Mouse (Mus musculus) WW6 (cell line): ENCODE data around the gene Kdm1b.

Experiments
- DNase-seq: peaks from one replicate; pipeline ENCODE4 v3.0.0-alpha.2; 2013; ENCODE audit warnings: low read depth, low spot score

The Kdm1b gene

DNA sequence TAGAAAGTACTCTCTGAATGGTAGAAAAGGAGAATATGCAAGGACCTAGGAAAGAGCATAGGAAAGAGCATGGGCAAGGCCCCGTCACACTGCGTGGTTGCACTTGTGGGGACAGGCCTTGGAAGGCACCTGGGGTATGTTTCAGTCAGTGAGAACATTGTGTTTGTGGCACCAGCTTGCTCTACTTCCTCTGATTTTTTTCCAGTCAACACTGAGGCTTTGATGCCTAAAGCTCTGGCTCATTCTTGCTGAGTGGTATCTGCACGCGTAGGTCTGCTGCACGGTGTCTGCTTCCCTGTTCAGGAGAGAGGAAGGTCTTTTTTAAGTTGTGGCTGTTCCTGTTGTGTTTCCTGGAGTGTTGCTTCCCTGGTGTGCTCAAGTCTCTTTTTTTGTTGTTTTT, 13.5 kb downstream of the Kdm1b start:
- no peak for DNase-seq

DNA sequence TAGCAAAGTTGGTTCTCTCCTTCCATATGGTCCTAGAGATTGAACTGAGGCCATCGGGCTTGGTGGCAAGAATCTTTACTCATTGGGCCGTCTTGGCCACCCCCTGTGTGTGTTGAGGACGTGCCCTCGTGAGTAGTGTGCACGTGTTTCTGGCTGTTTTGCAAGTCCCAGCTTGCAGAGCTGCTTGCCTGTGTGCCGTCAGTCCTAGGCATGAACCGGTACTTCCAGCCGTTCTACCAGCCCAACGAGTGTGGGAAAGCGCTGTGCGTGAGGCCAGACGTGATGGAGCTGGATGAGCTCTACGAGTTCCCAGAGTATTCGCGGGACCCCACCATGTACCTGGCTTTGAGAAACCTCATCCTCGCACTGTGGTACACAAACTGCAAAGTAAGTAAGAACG, 19.5 kb downstream of the Kdm1b start:
- DNase-seq: no peak

DNA sequence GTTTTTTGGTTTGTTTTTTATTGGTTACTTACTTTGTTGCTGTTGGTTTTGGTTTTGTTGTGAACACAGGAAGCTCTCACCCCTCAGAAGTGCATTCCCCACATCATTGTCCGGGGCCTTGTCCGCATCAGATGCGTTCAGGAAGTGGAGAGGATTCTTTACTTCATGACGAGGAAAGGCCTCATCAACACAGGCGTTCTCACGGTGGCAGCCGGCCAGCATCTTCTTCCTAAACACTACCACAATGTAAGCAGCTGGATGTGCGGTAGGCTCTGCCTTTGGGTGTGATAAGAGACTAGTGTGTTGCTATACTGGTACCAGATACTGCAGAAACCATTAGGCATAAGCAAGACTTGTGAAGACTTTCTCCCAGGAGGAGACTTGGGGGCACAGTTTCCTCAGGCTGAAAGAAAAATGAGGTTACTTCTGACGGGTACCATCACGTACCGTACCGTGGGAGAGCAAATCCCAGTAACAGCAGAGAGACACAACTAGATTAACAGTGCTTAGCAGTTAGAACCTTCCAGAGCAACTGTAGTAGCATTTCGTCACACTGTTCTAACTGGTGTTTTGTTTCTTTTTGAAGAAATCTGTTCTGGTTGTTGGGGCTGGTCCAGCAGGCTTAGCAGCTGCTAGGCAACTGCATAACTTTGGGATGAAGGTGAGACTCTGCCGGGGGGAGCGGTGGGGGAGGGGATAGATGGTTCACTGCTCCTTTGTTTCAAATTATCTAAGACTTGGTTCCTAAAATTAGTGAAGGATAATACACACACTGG, 20.9 kb downstream of the Kdm1b start:
- no peak for DNase-seq

DNA sequence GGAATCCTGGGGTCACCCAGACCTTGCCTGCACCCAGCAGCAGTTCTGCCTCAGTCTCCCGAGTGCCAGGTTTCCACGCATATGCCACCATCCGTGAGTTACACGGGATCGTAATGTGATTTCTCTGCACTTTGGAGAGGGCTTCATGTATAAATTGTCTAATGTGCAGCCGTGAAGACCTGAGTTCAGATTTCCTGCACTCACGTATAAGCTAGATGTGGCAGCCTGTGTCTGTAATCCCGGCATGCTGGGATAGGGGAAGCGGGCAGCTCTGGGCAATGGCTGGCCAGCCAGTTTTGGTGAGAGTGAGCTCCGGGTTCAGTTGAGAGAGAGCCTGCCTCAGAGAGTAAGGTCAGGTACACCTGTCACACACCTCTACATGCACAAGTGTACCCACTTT, 23.2 kb downstream of the Kdm1b start:
- no peak for DNase-seq

DNA sequence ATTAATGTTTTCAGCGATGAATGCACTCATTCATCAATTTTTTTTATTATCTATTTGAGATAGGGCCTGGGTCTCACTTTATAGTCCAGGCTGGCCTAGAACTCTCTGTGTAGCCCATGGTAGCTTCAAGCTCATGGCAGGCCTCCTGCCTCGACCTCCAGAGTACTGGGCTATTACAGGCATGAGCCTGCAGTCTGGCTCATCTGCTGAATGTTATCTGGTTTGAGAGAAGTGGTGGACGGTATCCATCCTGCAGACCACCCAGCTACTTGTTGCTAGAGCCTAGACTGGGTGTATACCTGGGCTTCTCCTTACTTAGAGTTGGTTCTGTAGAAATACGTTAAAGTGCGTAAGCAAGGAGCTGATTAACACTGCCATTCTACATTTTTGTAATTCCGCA, 23.7 kb downstream of the Kdm1b start:
- DNase-seq: no peak

DNA sequence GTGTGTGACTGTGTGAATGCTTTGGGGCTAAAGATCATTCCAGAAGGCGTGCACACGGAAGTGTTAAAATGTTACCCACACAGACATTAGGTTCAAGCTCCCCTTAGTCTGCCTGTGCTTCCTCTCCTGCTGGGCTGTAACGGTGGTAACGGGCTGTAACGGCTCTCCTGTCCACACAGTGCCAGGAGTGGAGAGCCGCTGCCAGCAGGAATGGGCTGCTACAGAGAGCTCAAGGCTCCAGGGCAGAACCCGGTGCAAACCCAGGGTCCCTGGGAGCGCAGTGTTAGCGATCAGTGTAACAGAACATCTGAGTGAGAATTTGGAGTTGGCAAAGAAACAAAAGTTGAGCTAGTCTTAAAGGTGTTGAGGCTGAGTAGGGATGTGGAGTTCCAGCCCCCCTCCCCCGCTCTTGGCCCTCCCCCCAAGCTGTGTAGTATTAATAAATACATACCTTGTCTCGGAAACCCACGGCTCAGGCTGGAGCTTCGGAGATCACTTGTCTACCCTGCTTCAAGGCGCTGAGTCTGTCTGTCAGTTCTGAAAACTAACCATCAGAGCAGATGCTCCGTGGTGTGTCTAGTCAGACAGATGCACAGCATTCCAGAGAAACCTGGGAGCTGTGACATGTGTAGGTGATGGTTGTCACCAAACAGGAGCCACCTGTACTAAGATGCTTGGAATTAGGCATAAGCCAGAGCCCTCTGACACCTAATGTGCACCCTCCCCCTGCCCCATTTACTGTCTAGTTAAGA, 27.2 kb downstream of the Kdm1b start:
- DNase-seq: no peak

DNA sequence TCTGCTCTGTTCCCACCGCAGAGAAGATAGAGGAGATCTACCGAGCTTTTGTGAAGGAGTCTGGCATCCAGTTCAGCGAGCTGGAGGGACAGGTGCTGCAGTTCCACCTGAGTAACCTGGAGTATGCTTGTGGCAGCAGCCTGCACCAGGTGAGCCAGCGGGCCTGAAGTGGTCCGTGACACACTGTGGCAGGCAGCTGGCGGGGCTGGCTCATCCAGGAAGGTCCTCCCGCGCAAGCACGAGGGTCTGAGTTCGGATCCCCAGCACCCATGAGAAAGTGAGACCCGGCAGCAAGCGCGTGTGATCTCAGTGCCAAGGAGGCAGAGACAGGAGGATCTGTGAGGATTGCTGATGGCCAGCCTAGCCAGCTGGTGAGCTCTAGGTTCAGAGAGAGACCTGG, 28.6 kb downstream of the Kdm1b start:
- no peak for DNase-seq

DNA sequence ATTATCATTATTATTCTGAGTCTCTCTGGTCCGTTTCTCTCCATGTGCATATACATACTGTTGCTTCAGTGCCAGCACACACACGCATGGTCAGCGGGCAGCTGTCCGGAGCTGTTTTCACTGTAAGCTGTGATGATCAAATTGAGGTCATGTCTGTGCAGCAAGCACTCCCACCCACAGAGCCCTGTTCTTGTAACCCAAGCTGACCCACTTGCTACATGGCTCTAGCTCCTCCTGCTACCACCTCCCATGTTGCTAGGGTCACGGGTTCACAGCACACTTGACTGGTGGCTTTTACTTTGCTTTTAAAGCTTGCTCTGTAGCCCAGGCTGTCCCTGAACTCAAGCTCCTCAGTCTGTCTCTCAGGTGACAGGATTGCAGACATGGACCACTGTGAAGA, 29.2 kb downstream of the Kdm1b start:
- DNase-seq: no peak

DNA sequence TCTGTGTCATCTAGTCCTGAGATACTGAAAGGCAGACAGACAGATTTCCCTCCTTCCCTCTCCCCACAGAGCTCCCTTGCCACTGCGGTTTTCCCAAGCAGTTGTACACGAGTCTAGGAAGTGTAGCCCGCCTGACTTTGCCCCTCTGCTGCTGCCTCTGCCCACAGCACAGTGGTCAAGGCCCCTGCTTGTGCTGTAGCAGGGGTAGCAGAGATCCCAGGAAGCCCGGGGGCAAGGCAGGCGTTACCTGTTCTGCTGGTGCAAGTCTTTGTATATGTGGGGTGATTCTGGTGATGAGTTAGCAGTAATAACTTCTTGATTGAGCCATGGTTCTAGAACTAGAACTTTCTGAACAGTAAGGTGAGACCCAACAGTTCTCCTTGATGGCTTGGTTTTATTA, 32.9 kb downstream of the Kdm1b start:
- no peak for DNase-seq

DNA sequence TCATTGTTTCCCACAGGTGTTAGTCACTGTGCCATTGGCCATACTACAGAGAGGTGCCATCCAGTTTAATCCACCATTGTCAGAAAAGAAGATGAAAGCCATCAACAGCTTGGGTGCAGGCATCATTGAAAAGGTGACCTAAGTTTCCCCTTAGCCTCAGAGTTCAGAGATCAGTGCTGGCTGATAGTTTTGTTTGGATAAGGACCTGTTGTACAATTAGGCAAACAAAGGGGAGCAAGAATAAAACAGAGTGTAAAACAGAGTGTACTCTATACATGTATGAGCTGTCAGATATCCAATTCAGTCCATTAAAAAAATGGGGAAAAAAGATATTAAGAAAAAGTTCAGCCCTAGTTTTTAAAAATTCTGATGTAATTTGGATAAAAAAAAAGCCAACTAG, 34.1 kb downstream of the Kdm1b start:
- no peak for DNase-seq

DNA sequence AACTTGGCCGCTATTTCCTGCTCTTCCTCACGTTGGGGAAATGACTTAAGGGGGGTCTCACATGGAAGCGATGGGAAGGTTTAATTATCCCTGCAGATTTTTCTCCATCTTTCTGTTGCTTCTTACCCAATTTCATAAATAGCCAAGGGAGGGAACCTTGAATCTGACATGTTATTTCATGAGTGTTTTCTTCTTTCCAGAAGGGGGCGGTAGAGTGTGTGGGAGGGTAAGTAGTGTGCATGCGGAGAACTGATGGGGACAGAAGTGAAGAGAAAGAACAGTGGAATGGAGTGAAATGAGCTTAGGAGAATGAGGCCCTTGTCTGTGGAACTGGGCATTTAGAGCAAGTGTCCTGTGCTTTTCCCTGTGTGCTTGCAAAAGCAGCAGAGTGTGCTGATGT, 35.5 kb downstream of the Kdm1b start:
- DNase-seq: no peak

DNA sequence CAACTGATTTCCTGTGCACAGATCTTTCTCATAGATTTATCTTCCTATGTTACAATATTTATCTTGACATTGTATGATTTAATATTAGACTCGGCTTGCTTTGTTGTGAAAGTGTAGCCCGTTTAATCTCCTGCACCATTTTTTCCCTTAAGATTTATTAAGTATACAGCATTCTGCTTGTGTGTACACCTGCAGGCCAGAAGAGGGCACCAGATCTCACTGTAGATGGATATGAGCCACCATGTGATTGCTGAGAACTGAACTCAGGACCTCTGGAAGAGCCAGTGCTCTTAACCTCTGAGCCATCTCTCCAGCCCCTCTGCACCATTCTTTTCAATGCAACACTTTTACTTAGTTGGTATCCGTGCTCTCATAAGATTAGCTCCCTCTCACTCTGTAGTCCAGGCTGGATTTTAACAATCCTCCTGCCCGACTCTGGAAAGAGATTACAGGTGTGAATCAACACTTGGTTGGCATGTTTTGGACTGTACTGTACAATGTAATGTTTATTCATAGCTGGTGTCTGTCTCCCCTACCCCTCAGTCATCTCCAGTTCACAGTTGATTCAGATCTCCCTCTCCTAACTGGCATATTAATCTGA, 37.7 kb downstream of the Kdm1b start:
- DNase-seq: no peak

DNA sequence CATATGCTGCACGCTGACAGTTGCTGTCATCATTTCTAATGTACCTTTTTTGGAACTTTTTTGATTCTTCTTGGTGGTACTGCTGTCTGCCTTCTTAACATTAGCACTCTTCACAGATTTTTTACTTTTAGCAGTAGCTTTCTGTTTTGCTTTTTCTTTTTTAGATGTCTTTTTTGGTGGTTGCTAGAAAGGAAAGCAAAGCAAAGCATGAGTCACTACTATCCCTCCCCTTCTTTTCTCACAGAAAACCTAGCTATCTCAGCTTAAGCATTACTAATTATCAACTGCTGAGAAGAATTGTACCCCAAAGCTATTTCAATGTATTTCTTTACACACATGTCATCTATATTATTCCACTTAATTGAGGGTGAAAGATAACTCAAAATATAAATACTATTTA, 45.1 kb downstream of the Kdm1b start:
- no peak for DNase-seq

DNA sequence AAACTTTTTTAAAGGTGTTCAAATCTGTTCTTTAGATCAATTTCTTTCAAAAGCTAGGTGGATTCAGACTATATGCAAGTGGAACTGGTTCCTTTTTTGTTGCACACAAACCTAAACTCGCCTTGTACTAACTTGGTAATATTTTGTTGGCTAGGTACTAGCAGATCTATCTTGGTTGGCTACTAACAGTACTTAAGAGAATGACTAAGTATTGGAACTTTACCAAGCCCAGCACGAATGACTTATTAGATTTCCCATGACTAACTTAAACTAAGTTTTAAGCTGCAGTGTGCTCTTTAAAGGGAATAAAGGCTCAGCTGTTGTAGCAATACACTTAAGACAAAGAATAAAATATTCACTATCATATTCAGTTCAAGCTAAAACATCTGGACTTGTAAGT, 46.0 kb downstream of the Kdm1b start:
- DNase-seq: no peak

DNA sequence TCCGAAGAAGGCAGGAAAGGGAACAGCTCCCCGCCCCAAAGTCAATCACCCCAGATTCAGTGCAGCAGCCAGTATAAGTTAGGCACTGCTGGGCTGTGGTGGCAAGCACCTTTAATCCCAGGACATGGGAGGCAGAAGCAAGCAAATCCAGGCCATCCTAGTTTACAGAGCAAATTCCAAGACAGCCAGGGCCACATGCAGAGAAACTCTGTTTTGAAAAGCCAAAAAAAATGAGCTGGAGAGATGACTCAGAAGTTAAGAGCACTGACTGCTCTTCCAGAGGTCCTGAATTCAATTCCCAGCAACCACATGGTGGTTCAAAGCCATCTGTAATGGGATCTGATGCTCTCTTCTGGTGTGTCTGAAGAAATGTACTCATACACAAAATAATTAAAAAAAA, 50.5 kb downstream of the Kdm1b start:
- no peak for DNase-seq

DNA sequence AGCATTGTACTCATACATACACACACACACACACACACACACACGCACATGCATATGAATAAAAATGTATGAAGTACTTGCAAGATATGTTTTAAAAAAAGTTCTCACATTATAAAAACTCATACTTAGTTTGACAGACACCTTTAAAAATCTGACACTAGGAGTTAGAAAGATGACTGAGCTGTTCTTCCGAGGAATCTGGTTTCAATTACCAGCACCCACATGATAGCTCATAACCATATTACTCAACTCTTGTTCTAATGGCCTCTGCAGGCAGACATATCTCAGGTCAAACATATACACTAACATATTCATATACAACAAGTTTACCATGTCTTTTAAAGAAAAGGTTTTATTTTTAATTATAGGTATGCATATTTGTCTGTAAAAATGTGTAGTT, 53.3 kb downstream of the Kdm1b start:
- no peak for DNase-seq

DNA sequence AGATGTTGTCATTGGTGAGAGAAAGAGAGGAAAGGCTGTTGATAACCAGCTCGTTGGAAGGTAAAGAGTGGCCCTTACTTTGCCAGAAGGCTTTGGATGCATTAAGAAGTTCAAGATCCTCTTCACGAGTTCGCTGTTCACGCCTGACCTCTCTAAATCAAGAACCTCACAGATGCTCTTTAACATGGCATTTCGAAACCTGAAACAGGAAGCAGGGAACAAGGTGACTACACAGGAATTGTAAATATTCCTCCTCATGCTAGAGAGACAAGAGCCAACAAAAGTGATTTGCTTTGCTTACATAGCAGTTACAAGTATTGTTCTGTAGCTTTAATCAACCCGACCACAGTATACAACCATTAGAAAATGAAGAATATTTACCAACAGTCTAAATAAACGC, 56.0 kb downstream of the Kdm1b start:
- DNase-seq: no peak

DNA sequence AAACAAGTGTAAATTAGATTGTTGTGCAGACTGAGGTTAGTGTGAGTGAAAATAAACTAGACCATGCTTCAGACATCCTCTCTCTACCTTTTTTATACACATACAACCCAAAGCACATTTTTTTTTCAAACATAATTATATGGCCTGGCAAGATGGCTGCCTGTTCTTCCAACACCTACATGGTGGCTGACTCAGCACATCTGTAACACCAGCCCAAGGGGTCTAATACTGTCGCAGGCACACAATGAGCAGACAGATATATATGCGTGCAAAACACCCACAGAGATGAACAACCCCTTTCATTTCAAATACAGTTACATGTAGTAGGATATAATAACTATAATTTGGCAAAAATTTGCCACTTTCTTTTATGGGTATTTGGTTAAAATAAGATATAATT, 57.3 kb downstream of the Kdm1b start:
- DNase-seq: no peak

DNA sequence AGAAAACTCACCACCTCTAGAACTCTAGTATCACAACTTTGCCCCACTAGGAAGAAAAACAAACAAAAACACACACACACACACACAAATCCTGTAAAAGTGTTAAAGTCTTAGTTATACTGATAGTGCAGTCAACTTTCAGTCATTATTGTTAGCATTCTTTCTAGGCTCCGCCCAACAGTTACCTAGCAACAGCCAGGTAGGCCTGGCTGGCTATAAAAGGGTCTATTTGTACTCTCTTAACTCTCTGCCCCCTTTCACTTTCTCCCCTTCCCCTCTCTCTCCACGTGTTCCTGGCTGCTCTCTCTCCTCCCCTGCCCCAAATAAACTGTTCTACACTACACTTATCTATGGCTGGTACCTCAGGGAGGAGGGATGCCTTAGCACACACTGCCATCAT, 60.8 kb downstream of the Kdm1b start:
- DNase-seq: no peak

DNA sequence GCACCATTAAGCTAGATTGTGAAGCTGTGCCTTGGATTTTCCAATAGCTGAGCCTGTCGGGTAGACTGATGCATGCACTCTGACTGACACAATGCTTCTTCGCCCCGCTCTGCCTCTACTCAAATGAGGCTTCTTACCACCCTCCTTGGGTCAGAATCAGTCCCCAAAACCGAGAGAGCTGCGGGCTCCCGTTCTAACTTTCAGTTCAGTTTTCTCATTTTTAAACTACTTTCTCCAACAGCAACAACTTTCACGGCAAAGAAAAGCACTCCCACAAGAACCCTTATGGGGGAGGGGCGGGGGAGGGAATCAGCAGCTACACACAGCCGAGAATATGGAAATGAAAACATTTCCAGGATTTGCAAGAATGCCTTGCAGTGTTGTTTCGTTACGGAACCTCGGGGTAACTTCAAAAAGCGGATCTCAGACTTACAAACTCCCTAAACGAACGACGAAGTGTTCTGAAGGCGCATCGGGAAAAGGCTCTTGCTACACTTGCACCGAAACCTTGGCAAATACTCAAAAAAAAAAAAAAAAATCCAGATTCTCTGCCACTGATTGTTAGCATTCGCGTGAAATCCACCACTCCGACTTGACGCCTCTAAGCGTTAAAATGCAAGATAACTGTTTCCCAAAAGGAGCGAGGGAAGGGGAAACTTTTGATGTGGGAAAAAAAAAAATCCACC, 61.7 kb downstream of the Kdm1b start:
- no peak for DNase-seq

DNA sequence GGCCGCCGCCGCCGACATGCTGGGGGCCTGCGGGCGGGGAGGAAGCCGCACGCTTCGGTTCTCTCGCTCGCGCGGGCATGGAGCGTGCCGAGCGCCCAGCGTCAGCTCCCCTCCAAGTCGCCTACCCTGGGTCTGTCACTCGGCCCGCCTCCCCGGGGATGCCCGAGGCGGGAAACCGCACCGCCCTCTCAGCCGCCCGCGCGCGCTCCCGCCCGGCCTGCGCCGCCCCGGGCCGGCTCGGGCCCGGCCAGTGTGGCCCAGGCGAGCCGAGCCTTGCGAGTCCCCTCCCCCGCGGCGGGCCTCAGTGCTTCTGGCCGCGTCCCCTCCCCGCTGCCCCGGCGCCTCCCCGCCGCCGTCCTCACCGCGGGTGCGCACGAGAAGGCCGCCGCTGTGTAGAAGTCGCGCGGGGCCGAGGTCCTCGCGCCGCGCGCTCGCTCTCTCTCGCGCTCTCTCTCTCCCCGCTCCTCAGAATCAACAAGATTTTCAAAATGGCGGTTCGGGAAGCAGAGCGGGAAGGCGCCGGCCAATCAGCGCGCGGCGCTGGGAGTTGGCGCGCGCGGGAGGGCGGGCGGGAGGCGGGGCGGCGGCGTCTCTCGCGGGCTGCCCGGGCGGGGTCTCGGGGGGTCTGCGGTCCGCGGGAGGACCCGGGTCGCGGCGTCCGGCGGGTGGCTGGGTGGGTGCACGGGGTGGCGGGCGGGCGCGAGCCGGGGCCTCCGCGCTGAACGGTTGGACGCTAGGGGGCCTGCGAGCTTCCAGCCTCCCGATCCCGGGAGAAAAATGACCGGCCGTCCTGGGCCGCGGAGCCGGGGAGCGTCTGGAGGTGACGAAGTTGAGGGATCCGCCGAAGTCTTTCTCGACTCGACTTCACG, 62.6 kb downstream of the Kdm1b start, which contains the start of gene Dek:
Gene Dek, minus strand, starts transcription at position 491 of the 869 bp plus-strand sequence.
- DNase-seq: peak; percentile 61

DNA sequence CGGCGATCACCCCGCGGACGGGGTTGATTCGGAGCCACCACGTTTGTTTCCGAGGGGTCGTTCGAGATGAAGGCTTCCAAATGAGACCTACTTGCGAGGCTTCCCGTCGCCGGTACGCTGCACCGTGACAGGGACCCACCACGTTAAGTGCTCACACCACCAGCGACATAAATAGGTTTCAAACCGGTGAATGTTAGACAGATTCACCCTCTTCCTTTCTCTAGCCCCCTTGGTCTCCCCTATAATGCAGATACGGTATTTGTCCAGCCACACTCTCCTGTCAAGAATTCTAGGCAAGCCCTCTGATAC, 63.2 kb downstream of the Kdm1b start:
- DNase-seq: no peak
